Mouse (Mus musculus) bone marrow, adult 2 months (tissue): ENCODE measurements around the gene Actl11.

ENCODE experiments used
- CTCF ChIP-seq: fragments of 200-500 bp; IDR thresholded peaks from 2 replicates; pipeline ENCODE4 v1.5.1; 2011; ENCODE audit warnings: low read length, control low read depth; ENCODE audit not compliant: control insufficient read depth, insufficient read depth
- POLR2A ChIP-seq: fragments of 200-500 bp; IDR thresholded peaks from 2 replicates; pipeline ENCODE4 v1.6.1; 2011; ENCODE audit warnings: low read depth, mild to moderate bottlenecking, control low read depth, low read length, borderline replicate concordance; ENCODE audit not compliant: control insufficient read depth

DNA sequence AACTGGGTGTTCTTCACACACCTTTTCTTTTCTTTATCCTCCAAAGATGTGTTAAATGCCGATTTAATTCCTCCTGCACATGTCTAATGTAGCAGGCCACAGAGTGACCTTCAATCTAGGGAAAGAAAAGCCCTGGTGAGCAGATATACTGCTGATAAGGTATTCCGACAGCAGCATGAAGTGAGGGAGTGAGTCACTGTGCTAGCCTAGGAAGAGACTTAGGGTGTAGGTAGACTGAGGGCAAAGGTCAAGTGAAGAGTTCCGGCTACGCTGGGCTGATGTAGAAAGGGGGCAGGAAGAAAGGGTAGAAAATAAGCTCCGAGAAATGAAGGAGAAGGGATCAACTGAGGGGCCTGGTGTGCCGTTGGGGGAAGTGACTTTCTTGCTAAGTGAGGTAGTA is 38.0 kb upstream of the Actl11 start:
- TF ChIP-seq CTCF (no peak), POLR2A (no peak)
